Mouse (Mus musculus): ENCODE results near the gene Fmo3. TPM values are rescaled to one million over a fixed set of nuclear protein-coding genes. Genes with fewer than 3 reads are reported as not detected.

Gene Fmo3
- polyA plus RNA-seq, 1 experiment from 2014 or later = not detected

- H3K4me3 ChIP-seq (ENCODE audit: control insufficient read depth in 1 of 2, insufficient read depth in 1 of 2, low read depth in 1 of 2, low read length in 2 of 2) = no peak overlapping the region
- H3K4me2 ChIP-seq (ENCODE audit: low read length) = no peak overlapping the region
- no peaks in the 10 kb centered on the region for H3K27me3 ChIP-seq (ENCODE audit: control insufficient read depth, insufficient read depth, low read length)
- H3K9me3 ChIP-seq (ENCODE audit: control insufficient read depth, low read length) = no peaks in the 10 kb centered on the region
- no peaks in the 10 kb centered on the region for H3K36me3 ChIP-seq (ENCODE audit: control insufficient read depth, insufficient read depth, low read length)
- no peak overlapping the region; a peak in 1 of 4 replicates for H3K27ac ChIP-seq (replicated peaks in 1 of 2; ENCODE audit: control insufficient read depth in 1 of 2, insufficient read depth in 1 of 2, low read depth in 2 of 2, low read length in 2 of 2)
- no peak overlapping the region for H3K9ac ChIP-seq (ENCODE audit: low read length)
- ATAC-seq (ENCODE audit: insufficient number of reproducible peaks, insufficient read depth, low FRiP score, low read depth) = no peak
- H3K4me1 ChIP-seq (ENCODE audit: control insufficient read depth in 2 of 2, insufficient read depth in 2 of 2, low read length in 2 of 2) = no peaks in the 10 kb centered on the region
- 74% methylated on average over 4 of the region's 4 CpGs for WGBS
These were observed 45.5 kb downstream of the Fmo3 start for GRCm38 (mm10) chr1:162938696-162939351.

- H3K9me3 ChIP-seq (ENCODE audit: control insufficient read depth, low read length) = no peaks in the 10 kb centered on the region
- no peak overlapping the region for H3K9ac ChIP-seq (ENCODE audit: low read length)
- no peak overlapping the region for H3K4me3 ChIP-seq (ENCODE audit: control insufficient read depth in 1 of 2, insufficient read depth in 1 of 2, low read depth in 1 of 2, low read length in 2 of 2)
- no peaks in the 10 kb centered on the region for H3K4me1 ChIP-seq (ENCODE audit: control insufficient read depth in 2 of 2, insufficient read depth in 2 of 2, low read length in 2 of 2)
- H3K4me2 ChIP-seq (ENCODE audit: low read length) = no peak overlapping the region
- H3K27me3 ChIP-seq (ENCODE audit: control insufficient read depth, insufficient read depth, low read length) = no peaks in the 10 kb centered on the region
- peak overlapping the region in 1 of 2 experiments; percentile 14; a peak in 1 of 4 replicates for H3K27ac ChIP-seq (replicated peaks in 1 of 2; ENCODE audit: control insufficient read depth in 1 of 2, insufficient read depth in 1 of 2, low read depth in 2 of 2, low read length in 2 of 2)
- H3K36me3 ChIP-seq (ENCODE audit: control insufficient read depth, insufficient read depth, low read length) = no peaks in the 10 kb centered on the region
- WGBS = 69% methylated on average over 5 of the region's 5 CpGs
- no peak for ATAC-seq (ENCODE audit: insufficient number of reproducible peaks, insufficient read depth, low FRiP score, low read depth)
These were observed 46.2 kb downstream of the Fmo3 start for GRCm38 (mm10) chr1:162937970-162938695.

GRCm38 (mm10) chr1:162937415-162937814, 46.9 kb downstream of the Fmo3 start, which contains the start of gene Fmo6:
TSS of gene Fmo6 (minus strand) at chr1:162937515.
- no peaks in the 10 kb centered on the region for H3K9me3 ChIP-seq (ENCODE audit: control insufficient read depth, low read length)
- no peak for ATAC-seq (ENCODE audit: insufficient number of reproducible peaks, insufficient read depth, low FRiP score, low read depth)
- H3K4me2 ChIP-seq (ENCODE audit: low read length) = no peak within 1 kb of the TSS
- H3K4me3 ChIP-seq (ENCODE audit: control insufficient read depth in 1 of 2, insufficient read depth in 1 of 2, low read depth in 1 of 2, low read length in 2 of 2) = no peak within 1 kb of the TSS
- no peaks in the 10 kb centered on the region for H3K4me1 ChIP-seq (ENCODE audit: control insufficient read depth in 2 of 2, insufficient read depth in 2 of 2, low read length in 2 of 2)
- 83% methylated on average over 6 of the region's 6 CpGs for WGBS
- no peaks in the 10 kb centered on the region for H3K36me3 ChIP-seq (ENCODE audit: control insufficient read depth, insufficient read depth, low read length)
- H3K9ac ChIP-seq (ENCODE audit: low read length) = no peak within 1 kb of the TSS
- H3K27ac ChIP-seq (replicated peaks in 1 of 2; ENCODE audit: control insufficient read depth in 1 of 2, insufficient read depth in 1 of 2, low read depth in 2 of 2, low read length in 2 of 2) = peak within 1 kb of the TSS in 1 of 2 experiments; percentile 14; a peak in 1 of 4 replicates
- H3K27me3 ChIP-seq (ENCODE audit: control insufficient read depth, insufficient read depth, low read length) = no peaks in the 10 kb centered on the region

GRCm38 (mm10) chr1:162934374-162935012, 49.8 kb downstream of the Fmo3 start:
- no peak overlapping the region for H3K4me3 ChIP-seq (ENCODE audit: control insufficient read depth in 1 of 2, insufficient read depth in 1 of 2, low read depth in 1 of 2, low read length in 2 of 2)
- 60% methylated on average over 4 of the region's 4 CpGs for WGBS
- no peak overlapping the region for H3K27ac ChIP-seq (replicated peaks in 1 of 2; ENCODE audit: control insufficient read depth in 1 of 2, insufficient read depth in 1 of 2, low read depth in 2 of 2, low read length in 2 of 2)
- H3K27me3 ChIP-seq (ENCODE audit: control insufficient read depth, insufficient read depth, low read length) = no peaks in the 10 kb centered on the region
- H3K9ac ChIP-seq (ENCODE audit: low read length) = no peak overlapping the region
- H3K4me2 ChIP-seq (ENCODE audit: low read length) = no peak overlapping the region
- ATAC-seq (ENCODE audit: insufficient number of reproducible peaks, insufficient read depth, low FRiP score, low read depth) = no peak
- no peaks in the 10 kb centered on the region for H3K36me3 ChIP-seq (ENCODE audit: control insufficient read depth, insufficient read depth, low read length)
- no peaks in the 10 kb centered on the region for H3K4me1 ChIP-seq (ENCODE audit: control insufficient read depth in 2 of 2, insufficient read depth in 2 of 2, low read length in 2 of 2)
- H3K9me3 ChIP-seq (ENCODE audit: control insufficient read depth, low read length) = no peaks in the 10 kb centered on the region

- Histone ChIP-seq H3K4me2 (ENCODE audit: low read length) (no peak overlapping the region), H3K27me3 (ENCODE audit: control insufficient read depth, insufficient read depth, low read length) (no peaks in the 10 kb centered on the region), H3K27ac (replicated peaks in 1 of 2; ENCODE audit: control insufficient read depth in 1 of 2, insufficient read depth in 1 of 2, low read depth in 2 of 2, low read length in 2 of 2) (no peak overlapping the region), H3K9me3 (ENCODE audit: control insufficient read depth, low read length) (no peaks in the 10 kb centered on the region), H3K4me1 (ENCODE audit: control insufficient read depth in 2 of 2, insufficient read depth in 2 of 2, low read length in 2 of 2) (no peaks in the 10 kb centered on the region), H3K36me3 (ENCODE audit: control insufficient read depth, insufficient read depth, low read length) (no peaks in the 10 kb centered on the region), H3K9ac (ENCODE audit: low read length) (no peak overlapping the region), H3K4me3 (ENCODE audit: control insufficient read depth in 1 of 2, insufficient read depth in 1 of 2, low read depth in 1 of 2, low read length in 2 of 2) (no peak overlapping the region)
- WGBS = 74% methylated on average over 4 of the region's 4 CpGs
- ATAC-seq (ENCODE audit: insufficient number of reproducible peaks, insufficient read depth, low FRiP score, low read depth) = no peak
These were observed 51.9 kb downstream of the Fmo3 start for GRCm38 (mm10) chr1:162932386-162932785.

- no peak overlapping the region for H3K27ac ChIP-seq (replicated peaks in 1 of 2; ENCODE audit: control insufficient read depth in 1 of 2, insufficient read depth in 1 of 2, low read depth in 2 of 2, low read length in 2 of 2)
- ATAC-seq (ENCODE audit: insufficient number of reproducible peaks, insufficient read depth, low FRiP score, low read depth) = no peak
- H3K36me3 ChIP-seq (ENCODE audit: control insufficient read depth, insufficient read depth, low read length) = no peaks in the 10 kb centered on the region
- H3K4me2 ChIP-seq (ENCODE audit: low read length) = no peak overlapping the region
- H3K4me1 ChIP-seq (ENCODE audit: control insufficient read depth in 2 of 2, insufficient read depth in 2 of 2, low read length in 2 of 2) = no peaks in the 10 kb centered on the region
- H3K27me3 ChIP-seq (ENCODE audit: control insufficient read depth, insufficient read depth, low read length) = no peaks in the 10 kb centered on the region
- WGBS = 82% methylated on average over 5 of the region's 5 CpGs
- no peak overlapping the region for H3K4me3 ChIP-seq (ENCODE audit: control insufficient read depth in 1 of 2, insufficient read depth in 1 of 2, low read depth in 1 of 2, low read length in 2 of 2)
- no peak overlapping the region for H3K9ac ChIP-seq (ENCODE audit: low read length)
- H3K9me3 ChIP-seq (ENCODE audit: control insufficient read depth, low read length) = no peaks in the 10 kb centered on the region
These were observed 52.4 kb downstream of the Fmo3 start for GRCm38 (mm10) chr1:162931880-162932279.

GRCm38 (mm10) chr1:162931310-162931875, 52.9 kb downstream of the Fmo3 start:
- no peak for ATAC-seq (ENCODE audit: insufficient number of reproducible peaks, insufficient read depth, low FRiP score, low read depth)
- WGBS = 62% methylated on average over 4 of the region's 4 CpGs
- Histone ChIP-seq H3K4me1 (ENCODE audit: control insufficient read depth in 2 of 2, insufficient read depth in 2 of 2, low read length in 2 of 2) (no peaks in the 10 kb centered on the region), H3K4me3 (ENCODE audit: control insufficient read depth in 1 of 2, insufficient read depth in 1 of 2, low read depth in 1 of 2, low read length in 2 of 2) (no peak overlapping the region), H3K36me3 (ENCODE audit: control insufficient read depth, insufficient read depth, low read length) (no peaks in the 10 kb centered on the region), H3K27me3 (ENCODE audit: control insufficient read depth, insufficient read depth, low read length) (no peaks in the 10 kb centered on the region), H3K9me3 (ENCODE audit: control insufficient read depth, low read length) (no peaks in the 10 kb centered on the region), H3K9ac (ENCODE audit: low read length) (no peak overlapping the region), H3K27ac (replicated peaks in 1 of 2; ENCODE audit: control insufficient read depth in 1 of 2, insufficient read depth in 1 of 2, low read depth in 2 of 2, low read length in 2 of 2) (no peak overlapping the region), H3K4me2 (ENCODE audit: low read length) (no peak overlapping the region)

Data from heart, embryonic 14.5 days (tissue).